In the genomic region with DNA sequence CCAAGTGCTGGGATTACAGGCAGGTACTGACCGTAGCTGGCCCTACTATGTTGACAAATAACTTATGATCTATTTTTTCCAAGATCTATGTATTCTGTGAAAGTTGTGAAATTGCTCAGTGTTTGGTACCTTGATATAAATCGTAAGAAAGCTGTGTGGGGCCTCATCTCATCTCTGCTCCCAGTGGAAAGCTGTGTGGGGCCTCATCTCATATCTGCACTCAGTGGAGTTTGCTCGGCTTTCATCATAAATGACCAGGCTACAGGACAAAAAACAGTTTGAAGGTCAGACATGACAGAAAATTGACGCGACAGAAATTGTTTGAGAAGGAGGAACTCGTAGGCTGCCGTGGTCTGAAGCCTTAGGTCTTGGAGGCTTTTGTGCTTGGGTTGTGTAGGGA, we compare ENCODE assay signal across 26 mouse cellular contexts. TPM values are rescaled to one million over a fixed set of nuclear protein-coding genes. Genes with fewer than 3 reads are reported as not detected.
"Had no signal": no experiment of that assay in that cellular context is flagged by ENCODE, and none has a peak within 500 bp of the region (broad histone marks: within the 10 kb centered on the region; RNA-seq: fewer than 3 reads in every experiment).

No protein-coding gene starts in this region.

- H3K4me3 ChIP-seq: embryonic facial prominence, embryonic 10.5 days; embryonic facial prominence, embryonic 12.5 days; embryonic facial prominence, embryonic 13.5 days; embryonic facial prominence, embryonic 15.5 days; erythroblast, embryonic 14.5 days; forebrain, embryonic 10.5 days; forebrain, embryonic 12.5 days; forebrain, embryonic 13.5 days; forebrain, embryonic 15.5 days; gastrocnemius, adult 2 months; heart, adult 2 months had no signal

- ATAC-seq: forebrain, embryonic 13.5 days; forebrain, embryonic 14.5 days; forebrain, embryonic 15.5 days; forebrain, embryonic 16.5 days; forebrain, postnatal 0 days had no signal

- H3K27me3 ChIP-seq: embryonic facial prominence, embryonic 12.5 days; embryonic facial prominence, embryonic 13.5 days; embryonic facial prominence, embryonic 15.5 days; forebrain, embryonic 12.5 days; forebrain, embryonic 13.5 days; forebrain, embryonic 15.5 days had no signal

- H3K9me3 ChIP-seq: embryonic facial prominence, embryonic 10.5 days; embryonic facial prominence, embryonic 12.5 days; embryonic facial prominence, embryonic 13.5 days; embryonic facial prominence, embryonic 15.5 days; forebrain, embryonic 10.5 days; forebrain, embryonic 12.5 days; forebrain, embryonic 13.5 days; forebrain, embryonic 15.5 days had no signal

- H3K4me1 ChIP-seq: forebrain, embryonic 10.5 days; forebrain, embryonic 12.5 days; forebrain, embryonic 13.5 days; forebrain, embryonic 15.5 days had no signal

- H3K36me3 ChIP-seq: embryonic facial prominence, embryonic 12.5 days; embryonic facial prominence, embryonic 15.5 days; forebrain, embryonic 10.5 days; forebrain, embryonic 12.5 days; forebrain, embryonic 15.5 days had no signal

- H3K4me2 ChIP-seq: embryonic facial prominence, embryonic 12.5 days; embryonic facial prominence, embryonic 13.5 days; embryonic facial prominence, embryonic 15.5 days; forebrain, embryonic 12.5 days; forebrain, embryonic 13.5 days; forebrain, embryonic 15.5 days had no signal

- DNase-seq: cerebellum, adult 9-10 months; cerebellum, adult 9-11 months; cerebellum, postnatal 10 days; cerebellum, postnatal 14 days; cerebellum, postnatal 25 days; cerebellum, postnatal 36 days; embryo, embryonic 11 days; forebrain, postnatal 0 days; gastrocnemius, adult 2 months; gastrocnemius, postnatal 10 days; gastrocnemius, postnatal 14 days; gastrocnemius, postnatal 25 days; gastrocnemius, postnatal 36 days; heart, adult 2 months had no signal

- H3K9ac ChIP-seq: embryonic facial prominence, embryonic 12.5 days; embryonic facial prominence, embryonic 13.5 days; embryonic facial prominence, embryonic 15.5 days; forebrain, embryonic 12.5 days; forebrain, embryonic 13.5 days; forebrain, embryonic 15.5 days; forebrain, postnatal 0 days had no signal

- H3K27ac ChIP-seq: embryonic facial prominence, embryonic 10.5 days; embryonic facial prominence, embryonic 12.5 days; embryonic facial prominence, embryonic 13.5 days; embryonic facial prominence, embryonic 15.5 days; forebrain, embryonic 10.5 days; forebrain, embryonic 12.5 days; forebrain, embryonic 13.5 days; forebrain, embryonic 15.5 days; gastrocnemius, adult 2 months; heart, adult 2 months had no signal

RNA-seq across cellular contexts. Expression of a gene that starts 56.5 kb away (rescaled TPM):
- polyA plus RNA-seq: embryonic facial prominence, embryonic 11.5 days; erythroblast, embryonic 14.5 days had no signal
